ENCODE assay signal across 7 mouse cellular contexts in the genomic region with DNA sequence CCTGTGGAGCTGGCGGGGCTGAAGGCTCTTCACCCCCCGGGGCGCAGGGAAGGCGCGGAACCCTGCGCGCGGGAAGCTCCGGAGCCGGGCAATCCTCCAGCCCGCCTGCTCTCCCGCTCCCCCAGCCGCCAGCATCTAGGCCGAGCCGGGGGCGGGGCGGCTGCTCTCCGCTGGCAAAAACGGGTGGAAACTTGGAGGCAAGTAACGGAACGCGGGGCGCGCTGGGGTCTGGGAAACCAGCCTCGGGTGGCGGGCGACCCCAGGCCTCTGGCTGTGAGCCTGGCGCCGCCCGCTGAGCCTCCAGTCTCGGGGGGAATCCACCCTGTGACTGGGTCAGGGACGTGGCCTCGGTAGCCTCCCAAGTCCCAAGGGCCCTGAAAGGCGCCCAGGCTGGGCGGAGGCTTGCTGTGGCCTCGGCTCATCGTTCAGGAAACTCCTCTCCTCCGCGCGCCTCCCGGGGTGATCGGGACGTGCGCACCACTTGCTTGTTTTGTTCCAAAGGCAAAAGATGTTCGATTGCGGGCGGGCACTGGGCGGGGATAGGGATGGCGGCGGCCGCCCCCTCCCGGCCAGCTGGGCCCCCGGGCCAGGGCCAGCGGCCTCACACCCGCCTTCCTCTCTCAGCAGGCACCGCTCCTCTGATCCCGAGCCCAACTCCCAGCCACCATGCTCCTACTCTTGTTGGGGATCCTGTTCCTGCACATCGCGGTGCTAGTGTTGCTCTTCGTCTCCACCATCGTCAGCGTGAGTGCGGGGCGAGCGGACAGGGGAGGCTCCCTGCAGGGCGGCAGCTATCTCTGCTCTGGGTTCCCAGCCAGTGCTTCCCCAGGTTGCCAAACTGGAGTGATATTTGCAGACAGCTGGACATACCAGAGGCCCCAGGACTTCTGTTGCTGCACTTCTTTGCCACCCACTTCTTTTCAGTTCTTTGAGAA. TPM values are rescaled to one million over a fixed set of nuclear protein-coding genes. Genes with fewer than 3 reads are reported as not detected.
DNase-seq lines count a peak whose midpoint lies in the region; ATAC-seq and TF ChIP-seq lines count a peak whose summit lies in the region.

No protein-coding gene starts in this region.

- peak overlapping the region; percentile 47 for H3K4me3 ChIP-seq in intestine, embryonic 14.5 days (ENCODE audit: low read depth, low read length)
- peak overlapping the region; percentile 71 for H3K4me3 ChIP-seq in small intestine, adult 2 months (ENCODE audit: low read depth, low read length)

- ATAC-seq in intestine, embryonic 14.5 days (replicated peaks; ENCODE audit: low FRiP score, low TSS enrichment, low read depth) = peak; percentile 55

- H3K4me1 ChIP-seq in intestine, embryonic 14.5 days (replicated peaks; ENCODE audit: control insufficient read depth, insufficient read depth, low read length) = peaks cover 23% of the 10 kb centered on the region
- peaks cover 5% of the 10 kb centered on the region for H3K4me1 ChIP-seq in small intestine, adult 2 months (ENCODE audit: control insufficient read depth, insufficient read depth, insufficient read length, low read length)

- under 1% methylated on average over 65 of the region's 66 CpGs for WGBS in intestine, embryonic 14.5 days
- 2% methylated on average over 66 of the region's 66 CpGs for WGBS in small intestine, adult 2 months

- peak; percentile 85 for DNase-seq in adipocyte (ENCODE audit: low spot score)
- DNase-seq in cerebellum, postnatal 36 days = peak; percentile 50 to 59
- DNase-seq in gastrocnemius, postnatal 10 days = peak; percentile 83
- peak; percentile 88 for DNase-seq in intestine, embryonic 14.5 days (ENCODE audit: low spot score)
- peak; percentile 63 to 66 for DNase-seq in left cerebral cortex, postnatal 14 days (ENCODE audit: low spot score in 2 of 2)
- peak; percentile 64 for DNase-seq in mesoderm, embryonic 11.5 days (ENCODE audit: low read depth, low spot score)

- H3K27ac ChIP-seq in intestine, embryonic 14.5 days (ENCODE audit: low read depth) = peak overlapping the region; percentile 89
- peak overlapping the region; percentile 77 for H3K27ac ChIP-seq in small intestine, adult 2 months (ENCODE audit: insufficient read depth, low read depth, low read length)

- H3K4me2 ChIP-seq in intestine, embryonic 14.5 days (ENCODE audit: low read length) = peak overlapping the region; percentile 63

- H3K9ac ChIP-seq in intestine, embryonic 14.5 days (ENCODE audit: low read length) = peak overlapping the region; percentile 75

- intact Hi-C loops in left cerebral cortex, postnatal 14 days (cut with DNase I) = loop anchor here (10.0 kb wide), 1 partner anchor 378 kb away; a partner anchor contains a TSS

- TF ChIP-seq CTCF in small intestine, adult 2 months (IDR thresholded peaks at IDR 0.05; ENCODE audit: extremely low read depth, insufficient read length, insufficient replicate concordance, low read depth, low read length) = no peak

- no peaks in the 10 kb centered on the region for H3K9me3 ChIP-seq in intestine, embryonic 14.5 days (ENCODE audit: control insufficient read depth, low read length)

- peak; percentile 17; the same call in 1 of the 2 replicates for TF ChIP-seq POLR2A in small intestine, adult 2 months (IDR thresholded peaks at IDR 0.05; ENCODE audit: low read depth, low read length)

- peaks cover 11% of the 10 kb centered on the region; the same call in 1 of the 2 replicates for H3K36me3 ChIP-seq in intestine, embryonic 14.5 days (ENCODE audit: control insufficient read depth, insufficient read depth, low read length)
- H3K36me3 ChIP-seq in small intestine, adult 2 months (ENCODE audit: control insufficient read depth, insufficient read depth, low read length) = peaks cover 21% of the 10 kb centered on the region

- H3K27me3 ChIP-seq in intestine, embryonic 14.5 days (replicated peaks; ENCODE audit: control insufficient read depth, insufficient read depth, low read length) = peaks cover 25% of the 10 kb centered on the region
- H3K27me3 ChIP-seq in small intestine, adult 2 months (ENCODE audit: control insufficient read depth, insufficient read depth, low read length) = peaks cover 16% of the 10 kb centered on the region

RNA-seq across cellular contexts. Expression of a gene that starts 4.0 kb away (rescaled TPM):
- 100 to 1,000 TPM; 266 to 376 TPM for total RNA-seq in gastrocnemius, postnatal 10 days (2021)
- polyA plus RNA-seq in intestine, embryonic 14.5 days (2014; fragmentation: Nextera tagmentation; extraction: Ambion mirVana) = 120 and 133 TPM in 2 replicates
- total RNA-seq in left cerebral cortex, postnatal 14 days (2021) = 10 to 100 TPM; 24.6 to 28.9 TPM
- 24.9 and 1,148 TPM in 2 replicates for polyA plus RNA-seq in small intestine, adult 2 months (2012; rRNA removed)

Comparison
In these comparisons a context has a peak if more than half of its experiments do, and no peak if none do; other contexts are left out.
1. Peak in every context shown above with its lines: DNase-seq, ATAC-seq, H3K4me3 ChIP-seq and H3K27ac ChIP-seq.
2. RNA of a gene that starts 4.0 kb away (total RNA-seq): 266 to 376 TPM in gastrocnemius, postnatal 10 days; 24.6 to 28.9 TPM in left cerebral cortex, postnatal 14 days; every median in the first group is over 4 times any median in the second.